Mouse (Mus musculus) forebrain, embryonic 15.5 days (tissue): ENCODE measurements around the gene Tgfb2. TPM values are rescaled to one million over a fixed set of nuclear protein-coding genes. Genes with fewer than 3 reads are reported as not detected.

Source experiments
- ATAC-seq: fragments of 200-750 bp; cut with Nextera tagmentation; replicated peaks from 2 replicates; pipeline ENCODE4 v1.8.0; 2017; ENCODE audit warnings: mild to moderate bottlenecking, moderate TSS enrichment, moderate library complexity
- H3K27ac ChIP-seq: fragments of 300-500 bp; sonication (generic); replicated peaks from 2 replicates; pipeline ENCODE4 v1.5.1; 2015; ENCODE audit warnings: mild to moderate bottlenecking, inconsistent platforms
- H3K27me3 ChIP-seq: fragments of 300-500 bp; sonication (generic); 2 replicates; pipeline ENCODE4 v1.6.1; 2015; ENCODE audit warnings: inconsistent platforms
- H3K36me3 ChIP-seq: fragments of 300-500 bp; sonication (generic); 2 replicates; pipeline ENCODE4 v1.6.1; 2015; ENCODE audit warnings: mild to moderate bottlenecking, inconsistent platforms
- H3K4me1 ChIP-seq: fragments of 300-500 bp; sonication (generic); 2 replicates; pipeline ENCODE4 v1.6.1; 2015; ENCODE audit warnings: inconsistent platforms
- H3K4me2 ChIP-seq: fragments of 300-500 bp; sonication (generic); replicated peaks from 2 replicates; pipeline ENCODE4 v1.6.1; 2015; ENCODE audit warnings: mild to moderate bottlenecking, inconsistent platforms
- H3K4me3 ChIP-seq: fragments of 300-500 bp; sonication (generic); 2 replicates; pipeline ENCODE4 v1.5.1; 2015; ENCODE audit warnings: mild to moderate bottlenecking, inconsistent platforms
- H3K9ac ChIP-seq: fragments of 300-500 bp; sonication (generic); replicated peaks from 2 replicates; pipeline ENCODE4 v1.6.1; 2015; ENCODE audit warnings: mild to moderate bottlenecking, inconsistent platforms
- H3K9me3 ChIP-seq: fragments of 300-500 bp; sonication (generic); 2 replicates; pipeline ENCODE4 v1.6.1; 2016; ENCODE audit warnings: inconsistent platforms
- WGBS: fragments of 180-500 bp; shearing (Covaris S2); methylation state at CpG from one replicate; pipeline ENCODE4 v1.1.7; 2015; ENCODE audit warnings: mixed read lengths; 5-methylcytosine and 5-hydroxymethylcytosine counted together
- polyA plus RNA-seq: library from polyadenylated mRNA; unstranded; fragments of >200 nt; fragmentation: Nextera tagmentation; extraction: Ambion mirVana; gene quantifications from 2 replicates; pipeline ENCODE4 v1.2.1, GENCODE M21; 2015

The Tgfb2 gene
- polyA plus RNA-seq, 1 experiment from 2014 or later: 17.7 TPM

GRCm38 (mm10) chr1:186662996-186663395 lies 42.8 kb downstream of the Tgfb2 start:
- Histone ChIP-seq H3K27me3 (no peaks in the 10 kb centered on the region), H3K4me3 (no peak overlapping the region), H3K4me1 (peaks cover 18% of the 10 kb centered on the region), H3K4me2 (no peak overlapping the region), H3K36me3 (no peaks in the 10 kb centered on the region), H3K9me3 (no peaks in the 10 kb centered on the region), H3K9ac (no peak overlapping the region), H3K27ac (no peak overlapping the region)
- no peak for ATAC-seq
- WGBS: 90% methylated on average over 10 of the region's 10 CpGs

DNA sequence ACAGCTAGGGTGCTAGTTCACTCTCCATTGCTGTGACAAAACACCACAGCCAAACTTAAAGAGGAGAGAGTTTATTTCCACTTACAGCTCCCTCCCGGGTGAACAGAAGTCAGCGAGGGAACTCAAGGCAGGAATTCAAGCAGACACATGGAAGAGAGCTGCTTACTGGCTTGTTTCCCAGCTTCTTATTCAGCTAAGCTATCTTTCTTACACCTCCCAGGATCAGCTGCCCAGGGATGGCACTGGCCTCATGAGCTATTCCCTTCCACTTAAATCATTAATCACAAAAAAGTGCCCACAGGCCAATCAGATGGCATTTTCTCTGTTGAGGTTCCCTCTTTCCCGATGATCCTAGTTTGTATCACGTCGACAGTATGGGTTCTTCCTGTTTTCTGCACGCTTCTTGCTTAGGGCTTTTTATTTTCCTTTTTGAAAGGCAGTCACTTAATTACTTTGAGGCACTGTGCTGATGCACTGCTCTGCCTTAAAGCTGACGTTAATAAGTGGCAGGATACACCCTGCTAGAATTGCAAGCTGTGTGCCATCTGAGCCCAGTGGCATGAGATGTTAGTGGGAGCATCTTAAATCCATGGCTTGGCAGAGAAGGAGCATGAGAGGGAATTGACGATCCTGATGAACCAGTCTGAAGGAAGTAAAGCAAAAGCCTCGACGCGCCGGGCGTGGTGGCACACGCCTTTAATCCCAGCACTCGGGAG lies 44.4 kb downstream of the Tgfb2 start:
- ATAC-seq: peak; percentile 51; the same call in 1 of the 2 replicates
- no peak overlapping the region for H3K4me3 ChIP-seq
- no peak overlapping the region for H3K9ac ChIP-seq
- peaks cover 18% of the 10 kb centered on the region for H3K4me1 ChIP-seq
- peak overlapping the region; percentile 68 for H3K27ac ChIP-seq
- H3K36me3 ChIP-seq: no peaks in the 10 kb centered on the region
- no peak overlapping the region for H3K4me2 ChIP-seq
- 69% methylated on average over 15 of the region's 15 CpGs for WGBS
- H3K27me3 ChIP-seq: no peaks in the 10 kb centered on the region
- no peaks in the 10 kb centered on the region for H3K9me3 ChIP-seq

DNA sequence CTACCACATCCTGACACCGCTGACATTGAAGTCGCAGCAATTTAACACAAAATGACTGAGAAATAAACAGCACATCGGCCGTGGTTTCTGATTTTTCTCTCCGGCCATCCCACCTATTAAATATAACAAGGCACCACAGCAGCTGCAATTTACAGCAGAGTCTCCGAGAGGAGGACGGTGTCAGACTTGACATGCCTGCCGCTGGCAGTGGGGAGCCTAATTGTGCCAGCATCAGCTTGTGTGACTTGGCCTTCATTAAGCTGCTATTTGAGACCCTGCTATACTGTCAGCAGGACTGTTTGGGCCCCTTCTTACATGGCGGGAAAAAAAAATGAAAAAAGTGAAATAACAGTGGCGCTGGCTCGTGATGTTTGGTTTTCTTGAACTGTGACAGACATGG lies 47.0 kb downstream of the Tgfb2 start:
- ATAC-seq: 0 out of 2 replicates have a peak, but pooled peaks have one; percentile 57

DNA sequence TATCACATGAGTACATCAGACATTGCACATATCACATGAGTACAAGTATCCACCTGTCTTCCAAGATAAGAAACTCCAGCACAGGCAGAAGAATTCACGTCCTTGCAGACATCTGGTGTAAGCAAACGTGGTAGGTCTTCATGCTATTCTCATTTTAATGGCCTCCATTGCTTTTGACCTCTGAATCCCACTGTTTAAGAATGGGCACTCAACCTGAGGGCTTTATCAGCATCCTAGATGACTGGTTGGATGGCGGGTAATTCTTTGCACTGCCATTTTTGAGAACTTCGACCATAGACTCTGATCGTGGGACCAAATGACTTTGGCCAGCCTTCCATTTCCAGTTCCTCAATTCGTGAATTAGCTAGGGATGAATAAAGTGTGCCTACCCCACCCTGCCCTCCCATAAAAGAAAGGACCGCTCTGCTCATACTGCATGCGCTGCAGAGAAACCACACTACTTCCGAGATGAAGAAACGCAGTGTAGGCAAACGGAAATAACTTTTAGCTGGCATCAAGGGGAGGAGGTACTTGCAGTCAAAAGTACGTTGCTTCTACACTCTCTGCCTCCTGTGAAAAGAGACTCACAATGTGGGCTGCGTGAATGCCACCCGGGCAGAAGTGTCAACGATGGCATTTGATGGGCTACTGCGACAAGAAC lies 48.1 kb downstream of the Tgfb2 start:
- H3K4me3 ChIP-seq: no peak overlapping the region
- H3K9ac ChIP-seq: no peak overlapping the region
- peaks cover 18% of the 10 kb centered on the region for H3K4me1 ChIP-seq
- no peak overlapping the region for H3K4me2 ChIP-seq
- H3K27me3 ChIP-seq: no peaks in the 10 kb centered on the region
- ATAC-seq: no peak
- 88% methylated on average over 16 of the region's 16 CpGs for WGBS
- H3K36me3 ChIP-seq: no peaks in the 10 kb centered on the region
- H3K9me3 ChIP-seq: no peaks in the 10 kb centered on the region
- H3K27ac ChIP-seq: no peak overlapping the region

More for the DNA sequence above, 47.0 kb downstream of the Tgfb2 start:
- no peaks in the 10 kb centered on the region for H3K36me3 ChIP-seq
- peaks cover 18% of the 10 kb centered on the region for H3K4me1 ChIP-seq
- H3K9me3 ChIP-seq: no peaks in the 10 kb centered on the region
- H3K4me2 ChIP-seq: no peak overlapping the region
- H3K27ac ChIP-seq: peak overlapping the region; percentile 58
- no peaks in the 10 kb centered on the region for H3K27me3 ChIP-seq
- WGBS: 46% methylated on average over 11 of the region's 11 CpGs
- no peak overlapping the region for H3K4me3 ChIP-seq
- no peak overlapping the region for H3K9ac ChIP-seq

GRCm38 (mm10) chr1:186656732-186657329 lies 49.0 kb downstream of the Tgfb2 start:
- Histone ChIP-seq H3K4me3 (no peak overlapping the region), H3K9ac (no peak overlapping the region), H3K27me3 (no peaks in the 10 kb centered on the region), H3K4me2 (no peak overlapping the region), H3K4me1 (peaks cover 18% of the 10 kb centered on the region), H3K36me3 (no peaks in the 10 kb centered on the region), H3K27ac (no peak overlapping the region), H3K9me3 (no peaks in the 10 kb centered on the region)
- ATAC-seq: no peak
- WGBS: 92% methylated on average over 5 of the region's 5 CpGs

- H3K36me3 ChIP-seq: no peaks in the 10 kb centered on the region
- peaks cover 18% of the 10 kb centered on the region for H3K4me1 ChIP-seq
- H3K4me2 ChIP-seq: no peak overlapping the region
- H3K27ac ChIP-seq: no peak overlapping the region
- WGBS: 93% methylated on average over 1 of the region's 1 CpGs
- no peak overlapping the region for H3K4me3 ChIP-seq
- H3K9me3 ChIP-seq: no peaks in the 10 kb centered on the region
- no peak overlapping the region for H3K9ac ChIP-seq
- no peaks in the 10 kb centered on the region for H3K27me3 ChIP-seq
- no peak for ATAC-seq
Measured at GRCm38 (mm10) chr1:186656201-186656600, 49.6 kb downstream of the Tgfb2 start.

DNA sequence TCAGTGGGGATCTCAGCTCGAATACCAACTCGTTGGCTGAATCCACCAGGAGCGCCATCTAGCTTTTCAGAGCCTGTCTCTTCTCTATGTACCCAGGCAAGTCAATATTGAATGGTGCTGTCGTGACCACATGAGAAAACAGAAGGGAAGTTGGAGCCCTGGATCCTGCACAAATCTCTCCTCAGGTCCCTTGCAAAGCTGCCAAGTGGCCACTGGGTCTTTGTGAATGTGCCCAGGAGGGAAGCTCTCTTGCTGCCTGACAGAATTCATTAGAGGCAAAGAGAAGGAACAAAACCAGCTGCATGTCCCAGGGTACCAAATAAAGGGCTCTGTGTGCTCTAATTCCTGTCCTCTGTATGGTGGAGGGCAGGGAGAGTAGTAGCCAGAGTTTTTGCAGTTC lies 50.7 kb downstream of the Tgfb2 start:
- no peak overlapping the region for H3K4me2 ChIP-seq
- peaks cover 11% of the 10 kb centered on the region for H3K4me1 ChIP-seq
- ATAC-seq: peak; percentile 80
- peak overlapping the region; percentile 14; the same call in 1 of the 2 replicates for H3K27ac ChIP-seq
- WGBS: 28% methylated on average over 4 of the region's 4 CpGs
- no peak overlapping the region for H3K9ac ChIP-seq
- no peaks in the 10 kb centered on the region for H3K9me3 ChIP-seq
- H3K4me3 ChIP-seq: no peak overlapping the region
- H3K27me3 ChIP-seq: no peaks in the 10 kb centered on the region
- H3K36me3 ChIP-seq: no peaks in the 10 kb centered on the region

DNA sequence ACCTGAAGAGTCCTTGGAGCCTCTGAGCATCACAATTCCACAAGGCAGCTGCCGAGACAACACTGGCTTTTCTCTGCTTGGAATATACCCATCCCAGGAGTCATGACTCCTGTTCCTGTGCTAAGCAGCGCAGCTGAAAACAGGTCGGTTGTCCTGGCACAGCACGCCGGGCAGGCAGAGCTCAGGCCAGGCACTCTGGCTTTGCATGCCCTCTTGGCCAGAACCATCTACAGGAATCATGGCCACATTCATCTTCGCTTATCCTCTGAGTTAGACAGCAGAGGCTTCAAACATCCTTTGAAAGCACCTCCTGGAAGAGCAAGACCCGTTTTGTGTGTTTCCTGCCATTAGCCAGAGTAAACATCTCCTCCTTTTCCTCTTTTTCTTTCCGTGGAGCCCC lies 53.6 kb downstream of the Tgfb2 start:
- 86% methylated on average over 8 of the region's 8 CpGs for WGBS
- Histone ChIP-seq H3K4me1 (no peaks in the 10 kb centered on the region), H3K27ac (no peak overlapping the region), H3K4me2 (no peak overlapping the region), H3K4me3 (no peak overlapping the region), H3K27me3 (no peaks in the 10 kb centered on the region), H3K36me3 (no peaks in the 10 kb centered on the region), H3K9ac (no peak overlapping the region), H3K9me3 (0 out of 2 replicates have a peak, but pooled peaks cover 4% of the 10 kb centered on the region)
- ATAC-seq: no peak

DNA sequence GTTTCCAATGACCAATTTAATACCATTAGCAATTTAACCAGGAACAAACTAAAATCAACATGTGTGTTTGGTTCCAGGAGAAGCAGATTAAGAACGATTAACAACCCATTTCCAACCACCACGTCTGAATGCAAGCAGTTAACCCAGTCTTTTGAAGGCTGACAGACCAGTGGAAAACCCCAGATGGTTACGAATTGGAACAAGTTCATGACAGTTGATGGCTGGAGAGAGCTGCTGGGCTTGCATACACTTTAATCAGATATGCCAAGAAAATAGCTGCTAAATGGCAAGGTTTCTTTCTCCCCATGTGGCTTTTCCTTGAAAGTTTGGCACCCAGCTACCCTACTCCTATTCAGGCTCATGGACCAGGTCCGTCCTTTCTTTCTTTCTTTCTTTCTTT lies 55.8 kb downstream of the Tgfb2 start:
- H3K9me3 ChIP-seq: 0 out of 2 replicates have a peak, but pooled peaks cover 4% of the 10 kb centered on the region
- ATAC-seq: peak; percentile 55; the same call in 1 of the 2 replicates
- 58% methylated on average over 4 of the region's 4 CpGs for WGBS

DNA sequence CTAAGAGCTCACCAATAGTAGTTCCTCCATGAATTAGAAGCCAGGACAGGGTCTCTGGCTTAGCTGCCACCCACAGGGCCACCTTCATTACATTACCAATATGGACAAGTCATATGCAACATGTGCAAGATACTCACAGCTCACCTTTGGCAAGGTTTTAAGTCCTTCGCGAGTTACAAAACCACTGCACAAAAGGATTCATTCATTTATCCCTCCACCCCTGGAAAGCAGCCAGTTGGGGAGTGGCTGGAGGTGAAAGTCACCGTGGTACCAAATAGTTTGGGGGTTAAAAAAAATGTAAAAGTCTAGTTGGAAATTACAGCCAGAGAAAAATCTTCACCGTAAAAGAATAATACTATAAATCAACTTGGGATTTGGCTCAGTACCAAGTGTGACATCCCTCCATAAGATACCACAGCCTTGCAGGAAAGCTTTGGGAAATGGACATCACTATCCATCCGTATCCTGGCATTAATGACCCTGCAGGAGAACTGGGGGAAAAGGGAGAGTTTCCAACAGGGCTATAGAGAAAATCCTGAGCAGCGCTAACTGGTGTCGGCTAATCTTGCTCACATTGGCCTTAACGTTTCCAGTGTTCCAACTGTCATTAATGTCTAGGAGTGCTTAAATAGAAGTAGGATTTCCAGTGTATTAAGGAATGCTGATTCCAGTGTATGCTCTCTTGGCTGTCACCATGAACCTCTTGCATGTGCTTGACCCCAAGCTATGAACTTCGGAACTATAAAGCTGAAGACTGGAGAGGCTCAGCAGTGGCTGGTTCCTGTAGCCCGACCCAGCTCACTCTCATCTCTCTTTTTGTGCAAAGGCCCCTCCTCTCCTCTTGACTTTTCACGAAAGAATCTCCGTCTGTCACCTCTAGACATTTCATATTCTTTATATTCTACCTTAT lies 68.2 kb downstream of the Tgfb2 start:
- Histone ChIP-seq H3K4me2 (no peak overlapping the region), H3K9ac (no peak overlapping the region), H3K36me3 (no peaks in the 10 kb centered on the region), H3K27ac (no peak overlapping the region), H3K27me3 (no peaks in the 10 kb centered on the region), H3K4me1 (peaks cover 9% of the 10 kb centered on the region; the same call in 1 of the 2 replicates), H3K4me3 (no peak overlapping the region), H3K9me3 (no peaks in the 10 kb centered on the region)
- no peak for ATAC-seq
- WGBS: 62% methylated on average over 12 of the region's 12 CpGs

More for the DNA sequence above, 55.8 kb downstream of the Tgfb2 start:
- Histone ChIP-seq H3K36me3 (no peaks in the 10 kb centered on the region), H3K9ac (no peak overlapping the region), H3K4me3 (no peak overlapping the region), H3K4me2 (no peak overlapping the region), H3K27me3 (no peaks in the 10 kb centered on the region), H3K4me1 (no peaks in the 10 kb centered on the region), H3K27ac (no peak overlapping the region)

- Histone ChIP-seq H3K9me3 (no peaks in the 10 kb centered on the region), H3K4me2 (no peak overlapping the region), H3K4me3 (no peak overlapping the region), H3K27me3 (no peaks in the 10 kb centered on the region), H3K9ac (no peak overlapping the region), H3K36me3 (no peaks in the 10 kb centered on the region), H3K27ac (no peak overlapping the region), H3K4me1 (peaks cover 9% of the 10 kb centered on the region; the same call in 1 of the 2 replicates)
- 0 out of 2 replicates have a peak, but pooled peaks have one; percentile 41 for ATAC-seq
- 46% methylated on average over 7 of the region's 7 CpGs for WGBS
Measured at GRCm38 (mm10) chr1:186635045-186635444, 70.7 kb downstream of the Tgfb2 start.
